8 mouse cellular contexts compared by ENCODE assay signal in the genomic region with DNA sequence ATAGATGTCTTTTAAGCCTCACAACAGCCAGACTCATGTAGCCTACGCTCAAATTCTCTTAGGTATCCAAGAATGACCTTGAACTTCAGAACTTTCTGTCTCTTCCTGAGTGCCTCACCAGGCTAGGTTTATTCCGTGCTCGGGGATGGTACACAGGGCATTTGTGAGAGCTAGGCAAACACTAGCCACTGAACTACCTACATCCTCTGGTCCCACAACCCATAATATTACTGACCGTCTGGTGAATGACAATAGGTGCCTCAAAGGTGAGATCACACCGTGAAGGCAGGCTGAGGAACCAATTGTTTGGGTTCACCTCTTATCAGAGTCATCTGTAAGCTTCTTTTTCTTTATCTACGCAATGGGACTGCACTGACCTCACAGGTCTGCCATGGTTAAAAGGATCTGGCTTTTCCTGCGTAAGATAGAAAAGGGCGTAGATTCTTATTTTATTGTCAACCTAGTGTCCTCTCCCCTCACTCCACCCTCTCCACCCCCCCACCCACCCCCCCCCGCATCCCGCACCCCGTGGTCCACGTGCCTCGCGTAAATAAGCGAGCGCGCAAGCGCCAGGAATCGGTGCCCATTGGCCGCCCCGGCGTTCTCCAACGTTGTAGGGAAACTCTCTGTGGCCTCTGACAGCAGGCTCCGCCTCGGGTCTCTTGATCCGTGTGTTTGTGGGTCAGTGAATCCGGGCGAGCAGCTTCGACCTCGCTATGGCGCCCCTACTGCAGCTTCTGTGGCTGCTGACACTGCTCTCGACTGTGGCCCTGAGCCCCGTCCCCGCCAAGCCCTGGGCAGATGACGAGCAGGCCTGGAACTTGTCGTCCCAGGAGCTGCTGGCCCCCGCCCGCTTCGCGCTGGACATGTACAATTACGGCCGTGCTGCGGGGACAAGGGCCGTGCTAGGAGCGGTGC. TPM values are rescaled to one million over a fixed set of nuclear protein-coding genes. Genes with fewer than 3 reads are reported as not detected.
A peak's percentile ranks its signal among the peaks of the same experiment; 100 is the strongest.
DNase-seq lines count a peak whose midpoint lies in the region; ATAC-seq lines count a peak whose summit lies in the region.

A gene (plus strand): TSS at position 579 of the 918 bp plus-strand sequence.

- peak; percentile 79 for ATAC-seq in intestine, embryonic 14.5 days (replicated peaks; ENCODE audit: low FRiP score, low TSS enrichment, low read depth)

- H3K4me3 ChIP-seq in embryonic facial prominence, embryonic 10.5 days: peak within 1 kb of the TSS; percentile 71
- peak within 1 kb of the TSS; percentile 61 for H3K4me3 ChIP-seq in intestine, embryonic 14.5 days (ENCODE audit: low read depth, low read length)

- intact Hi-C loops in gastrocnemius, postnatal 36 days (cut with DNase I): no loop called here

- DNase-seq in adrenal gland, postnatal 4 days (ENCODE audit: low spot score in 2 of 2): peak; percentile 80
- DNase-seq in embryonic facial prominence, embryonic 10.5 days (ENCODE audit: low spot score): peak; percentile 88
- DNase-seq in gastrocnemius, postnatal 36 days: peak; percentile 86 to 91
- peak; percentile 78 for DNase-seq in intestine, embryonic 14.5 days (ENCODE audit: low spot score)
- DNase-seq in left cerebral cortex, adult 8-10 months (ENCODE audit: low spot score in 2 of 2): peak; percentile 79 to 89
- DNase-seq in lung, postnatal 4 days: peak; percentile 78 to 89
- peak; percentile 94 for DNase-seq in right cerebral cortex, postnatal 10 days (ENCODE audit: low spot score in 2 of 2)
- DNase-seq in B cell, adult 2 months: no peak

- peaks cover 17% of the 10 kb centered on the region for H3K4me1 ChIP-seq in embryonic facial prominence, embryonic 10.5 days
- H3K4me1 ChIP-seq in intestine, embryonic 14.5 days (replicated peaks; ENCODE audit: control insufficient read depth, insufficient read depth, low read length): peaks cover 7% of the 10 kb centered on the region

- peak within 1 kb of the TSS; percentile 53 for H3K9ac ChIP-seq in intestine, embryonic 14.5 days (ENCODE audit: low read length)

- 4% methylated on average over 45 of the region's 45 CpGs for WGBS in embryonic facial prominence, embryonic 10.5 days
- WGBS in intestine, embryonic 14.5 days: 3% methylated on average over 45 of the region's 45 CpGs

- H3K27me3 ChIP-seq in embryonic facial prominence, embryonic 10.5 days (replicated peaks; ENCODE audit: low read depth, poor library complexity, severe bottlenecking): peaks cover 19% of the 10 kb centered on the region
- no peaks in the 10 kb centered on the region for H3K27me3 ChIP-seq in intestine, embryonic 14.5 days (replicated peaks; ENCODE audit: control insufficient read depth, insufficient read depth, low read length)

- no peaks in the 10 kb centered on the region for H3K9me3 ChIP-seq in embryonic facial prominence, embryonic 10.5 days
- H3K9me3 ChIP-seq in intestine, embryonic 14.5 days (ENCODE audit: control insufficient read depth, low read length): no peaks in the 10 kb centered on the region

- H3K27ac ChIP-seq in embryonic facial prominence, embryonic 10.5 days (replicated peaks): peak within 1 kb of the TSS; percentile 58
- peak within 1 kb of the TSS; percentile 27; the same call in 1 of the 2 replicates for H3K27ac ChIP-seq in intestine, embryonic 14.5 days (ENCODE audit: low read depth)

- peaks cover 6% of the 10 kb centered on the region for H3K36me3 ChIP-seq in embryonic facial prominence, embryonic 10.5 days (replicated peaks)
- no peaks in the 10 kb centered on the region for H3K36me3 ChIP-seq in intestine, embryonic 14.5 days (ENCODE audit: control insufficient read depth, insufficient read depth, low read length)

- peak within 1 kb of the TSS; percentile 99 for H3K4me2 ChIP-seq in intestine, embryonic 14.5 days (ENCODE audit: low read length)

RNA-seq across cellular contexts. Expression of the gene that starts here (rescaled TPM):
- total RNA-seq in adrenal gland, postnatal 4 days (2021): 100 to 1,000 TPM; 256 to 274 TPM
- polyA plus RNA-seq in embryonic facial prominence, embryonic 10.5 days (2016; fragmentation: Nextera tagmentation; extraction: Ambion mirVana): 26.9 and 28.0 TPM in 2 replicates
- 10 to 100 TPM; 26.6 to 33.4 TPM for total RNA-seq in gastrocnemius, postnatal 36 days (2021)
- polyA plus RNA-seq in intestine, embryonic 14.5 days (2014; fragmentation: Nextera tagmentation; extraction: Ambion mirVana): 24.0 and 24.9 TPM in 2 replicates
- 100 to 1,000 TPM; 107 to 126 (median 122) TPM for total RNA-seq in left cerebral cortex, adult 8-10 months (2022)

Comparison
In these comparisons a context has a peak if more than half of its experiments do, and no peak if none do; other contexts are left out.
1. DNase-seq: peak in adrenal gland, postnatal 4 days (2 of 2), embryonic facial prominence, embryonic 10.5 days (single experiment), gastrocnemius, postnatal 36 days (2 of 2), intestine, embryonic 14.5 days (single experiment), left cerebral cortex, adult 8-10 months (2 of 2), lung, postnatal 4 days (2 of 2) and right cerebral cortex, postnatal 10 days (2 of 2); none in B cell, adult 2 months (0 of 2).